Mouse (Mus musculus): ENCODE results near the gene Ganab. TPM values are rescaled to one million over a fixed set of nuclear protein-coding genes. Genes with fewer than 3 reads are reported as not detected.

Ganab gene
- 126 and 172 TPM in 2 replicates for polyA plus RNA-seq (2012; rRNA removed)

DNA sequence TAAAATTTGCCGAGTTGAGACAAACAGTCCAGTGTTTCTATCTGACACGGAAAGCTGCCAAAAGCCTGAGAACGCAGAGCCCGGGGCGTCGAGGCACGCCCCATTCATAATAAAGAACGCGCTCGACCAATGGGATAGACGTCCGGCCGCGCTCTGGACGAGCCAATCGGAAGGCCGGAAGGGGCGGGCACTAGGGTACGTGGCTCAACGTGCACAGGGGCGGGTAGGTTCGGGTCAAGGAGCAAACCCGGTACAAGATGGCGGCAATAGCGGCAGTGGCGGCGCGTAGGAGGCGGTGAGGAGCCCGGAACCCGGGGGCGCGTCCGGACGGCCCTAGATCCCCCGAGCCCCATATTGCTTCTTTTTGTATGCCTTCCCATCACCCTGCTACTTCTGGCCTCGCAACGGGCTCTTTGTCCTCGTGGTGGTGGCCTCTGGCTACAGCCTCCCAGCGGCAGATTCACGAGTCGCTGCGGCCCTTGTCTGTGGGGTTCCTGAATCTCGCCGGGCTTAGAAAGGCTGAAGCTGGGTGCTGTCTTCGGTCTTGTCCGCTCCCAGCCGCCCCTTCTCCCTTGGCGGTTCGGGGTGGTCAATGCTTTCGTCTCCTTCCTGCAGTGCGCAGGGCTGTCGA lies at the start of gene Ganab:
Gene Ganab, plus strand, starts transcription at position 207 of the 631 bp plus-strand sequence.

DNA sequence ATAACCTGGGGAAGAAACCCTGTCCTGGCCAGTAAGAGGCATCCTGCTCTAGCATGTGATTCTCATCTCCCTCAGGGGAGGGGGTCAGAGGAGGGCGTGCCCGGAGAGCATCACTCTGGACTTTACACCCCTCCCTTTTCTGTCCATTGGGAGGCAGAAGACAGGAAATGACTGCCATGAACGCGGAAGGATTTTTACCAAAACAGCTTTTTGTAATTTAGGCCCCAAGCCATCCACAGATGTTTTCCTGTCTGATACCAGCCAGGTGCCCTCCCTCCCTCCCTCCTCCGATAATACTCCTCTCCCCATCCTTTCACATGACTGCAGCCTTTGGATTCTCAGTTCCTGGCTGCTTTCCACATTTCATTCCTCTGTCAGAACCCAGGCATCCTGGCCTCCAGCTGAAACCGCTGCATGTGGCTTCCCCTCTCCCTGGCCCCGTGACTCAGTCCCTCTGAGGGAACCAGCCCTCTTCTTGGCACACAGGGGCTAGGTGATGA lies 47.4 kb upstream of the Ganab start, which contains the start of gene Lrrn4cl:
Gene Lrrn4cl, plus strand, starts transcription at position 367 of the 500 bp plus-strand sequence.

DNA sequence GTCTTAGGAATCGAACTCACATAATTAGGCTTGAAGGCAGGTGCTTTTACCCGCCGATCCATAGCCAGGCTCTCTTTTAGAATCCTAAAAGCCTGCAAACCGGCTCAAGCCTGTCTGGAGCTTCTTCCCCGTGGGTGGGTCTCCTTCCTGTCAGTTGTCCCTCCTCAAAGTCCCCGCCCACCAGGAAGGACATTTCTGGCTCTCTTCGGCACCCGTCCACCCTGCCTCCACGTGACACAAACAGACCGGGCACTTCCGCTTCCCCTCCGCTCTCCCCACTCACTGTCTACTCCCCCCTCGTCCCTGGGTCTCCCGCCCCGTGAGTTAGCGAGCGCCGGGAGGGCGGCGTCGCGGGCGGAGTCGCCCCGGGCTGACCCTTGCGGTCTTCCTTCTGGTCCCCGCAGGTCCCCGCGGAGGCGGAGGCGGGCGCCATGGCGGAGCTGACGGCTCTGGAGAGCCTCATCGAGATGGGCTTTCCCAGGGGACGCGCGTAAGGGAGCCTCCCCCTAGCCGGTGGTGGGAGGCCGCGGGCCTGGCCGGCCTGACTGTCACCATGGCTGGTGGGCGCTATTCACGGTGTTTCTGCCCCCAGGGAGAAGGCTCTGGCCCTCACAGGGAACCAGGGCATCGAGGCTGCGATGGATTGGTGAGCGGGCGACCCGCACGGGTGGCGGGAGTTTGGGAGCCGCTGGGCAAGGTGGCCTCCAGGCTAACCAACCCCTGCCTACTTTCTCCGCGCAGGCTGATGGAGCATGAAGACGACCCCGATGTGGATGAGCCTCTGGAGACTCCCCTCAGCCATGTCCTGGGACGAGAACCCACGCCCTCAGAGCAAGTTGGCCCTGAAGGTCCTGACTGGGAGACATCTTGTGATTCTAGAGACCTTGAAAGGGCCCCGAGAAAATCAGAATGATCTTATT lies 26.3 kb upstream of the Ganab start, which contains the start of gene Ubxn1:
Gene Ubxn1, plus strand, starts transcription at position 230 of the 920 bp plus-strand sequence.

DNA sequence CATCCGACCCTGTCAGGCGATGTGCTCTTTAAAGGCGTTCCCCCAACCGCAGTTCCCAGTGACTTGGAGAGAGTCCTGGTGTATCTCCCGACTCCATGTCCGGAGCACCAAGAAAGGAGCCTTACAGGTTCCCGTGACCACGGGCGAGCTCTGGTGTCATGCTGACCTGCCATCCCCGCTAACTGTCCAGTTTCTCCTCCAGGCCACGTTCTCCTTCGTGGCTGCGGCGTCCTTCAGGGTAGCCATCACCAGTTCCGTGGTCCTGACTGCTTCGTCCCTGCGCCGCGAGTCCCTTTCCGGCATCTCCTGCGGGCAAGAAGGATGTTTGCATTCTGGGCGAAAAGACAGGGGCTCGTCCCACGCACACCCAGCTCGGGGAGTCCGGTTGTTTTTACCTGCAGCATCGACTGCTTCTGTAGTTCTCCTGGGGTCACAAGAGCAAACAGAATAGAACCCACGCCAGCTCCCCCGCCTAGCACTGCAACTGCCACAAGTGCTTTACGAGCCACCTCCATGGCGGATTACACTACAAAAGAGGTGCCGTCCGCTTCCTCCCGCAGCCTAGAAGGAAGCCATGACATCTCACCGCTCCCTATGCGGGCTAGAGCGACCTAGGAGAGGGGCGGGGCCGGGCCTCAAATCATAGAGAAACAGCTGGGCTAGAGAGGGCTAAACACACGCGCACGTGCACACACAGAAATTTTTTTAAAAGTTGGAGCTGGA lies 17.4 kb upstream of the Ganab start, which contains the start of gene Uqcc3:
Gene Uqcc3, minus strand, starts transcription at position 613 of the 723 bp plus-strand sequence.

DNA sequence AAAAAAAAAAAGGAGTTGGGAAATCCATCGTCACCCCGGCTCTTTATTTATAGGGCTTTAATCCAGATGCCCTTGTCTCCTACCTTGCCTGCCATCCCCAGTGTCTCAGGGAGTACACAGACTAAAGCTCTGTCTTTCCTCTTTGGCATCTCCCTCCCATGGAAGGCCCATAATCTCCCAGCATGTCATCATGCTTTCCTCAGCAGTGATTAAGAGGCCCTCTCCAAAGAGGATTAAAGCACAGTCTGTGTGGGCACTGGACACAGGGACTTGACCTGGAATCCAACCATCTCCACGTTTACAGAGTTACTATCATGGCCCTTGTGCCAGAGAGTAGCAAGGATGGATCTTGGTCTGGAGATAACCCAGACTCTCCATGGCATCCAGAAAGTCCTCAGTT lies 14.3 kb upstream of the Ganab start, which contains the start of the genes Lbhd1 and Gm49403:
Gene Lbhd1, plus strand, starts transcription at position 117 of the 400 bp plus-strand sequence.
Gene Gm49403, plus strand, starts transcription at position 315 of the 400 bp plus-strand sequence.

DNA sequence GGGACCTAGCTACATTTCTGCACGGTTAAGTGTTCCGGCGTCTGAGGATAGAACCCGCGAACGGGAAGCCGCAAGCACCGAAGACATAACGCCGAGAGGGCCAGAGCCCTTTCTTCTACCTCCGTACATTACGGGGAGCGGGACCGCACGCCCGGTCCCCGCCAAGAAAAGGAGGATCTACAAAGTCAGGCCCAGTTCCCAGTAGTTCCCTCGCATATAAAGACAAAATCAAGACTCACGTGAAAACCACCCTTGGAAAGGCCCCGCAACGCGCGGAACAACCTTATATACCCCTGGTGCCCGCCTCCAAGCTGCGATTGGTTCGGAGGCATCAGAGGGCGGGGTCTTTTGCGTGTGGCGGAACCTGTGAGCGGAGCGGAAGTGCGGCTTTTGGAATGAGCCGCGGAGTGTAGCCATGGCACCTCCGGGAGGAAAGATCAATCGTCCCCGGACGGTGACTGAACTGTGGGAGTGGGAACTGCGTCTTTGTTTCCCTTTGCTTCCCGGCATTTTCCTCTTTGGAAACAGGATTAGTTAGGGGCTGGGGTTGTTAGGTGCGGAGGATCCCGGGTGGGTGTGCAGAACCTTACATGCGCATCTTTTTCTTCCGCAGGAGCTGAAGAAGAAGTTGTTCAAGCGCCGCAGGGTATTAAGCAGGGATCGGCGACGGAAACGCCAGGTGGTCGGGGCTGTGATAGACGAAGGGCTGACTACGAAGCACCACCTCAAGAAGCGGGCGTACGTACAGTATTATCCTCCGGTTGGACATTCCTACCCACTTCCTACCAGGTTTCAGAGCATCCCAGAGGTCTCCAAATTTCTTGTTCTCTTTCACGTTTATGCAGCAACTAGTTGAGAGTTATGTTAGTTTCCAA lies 9.1 kb upstream of the Ganab start, which contains the start of the genes 1810009A15Rik and Gm49416:
Gene 1810009A15Rik, plus strand, starts transcription at position 343 of the 875 bp plus-strand sequence.
Gene Gm49416, plus strand, starts transcription at position 416 of the 875 bp plus-strand sequence.

DNA sequence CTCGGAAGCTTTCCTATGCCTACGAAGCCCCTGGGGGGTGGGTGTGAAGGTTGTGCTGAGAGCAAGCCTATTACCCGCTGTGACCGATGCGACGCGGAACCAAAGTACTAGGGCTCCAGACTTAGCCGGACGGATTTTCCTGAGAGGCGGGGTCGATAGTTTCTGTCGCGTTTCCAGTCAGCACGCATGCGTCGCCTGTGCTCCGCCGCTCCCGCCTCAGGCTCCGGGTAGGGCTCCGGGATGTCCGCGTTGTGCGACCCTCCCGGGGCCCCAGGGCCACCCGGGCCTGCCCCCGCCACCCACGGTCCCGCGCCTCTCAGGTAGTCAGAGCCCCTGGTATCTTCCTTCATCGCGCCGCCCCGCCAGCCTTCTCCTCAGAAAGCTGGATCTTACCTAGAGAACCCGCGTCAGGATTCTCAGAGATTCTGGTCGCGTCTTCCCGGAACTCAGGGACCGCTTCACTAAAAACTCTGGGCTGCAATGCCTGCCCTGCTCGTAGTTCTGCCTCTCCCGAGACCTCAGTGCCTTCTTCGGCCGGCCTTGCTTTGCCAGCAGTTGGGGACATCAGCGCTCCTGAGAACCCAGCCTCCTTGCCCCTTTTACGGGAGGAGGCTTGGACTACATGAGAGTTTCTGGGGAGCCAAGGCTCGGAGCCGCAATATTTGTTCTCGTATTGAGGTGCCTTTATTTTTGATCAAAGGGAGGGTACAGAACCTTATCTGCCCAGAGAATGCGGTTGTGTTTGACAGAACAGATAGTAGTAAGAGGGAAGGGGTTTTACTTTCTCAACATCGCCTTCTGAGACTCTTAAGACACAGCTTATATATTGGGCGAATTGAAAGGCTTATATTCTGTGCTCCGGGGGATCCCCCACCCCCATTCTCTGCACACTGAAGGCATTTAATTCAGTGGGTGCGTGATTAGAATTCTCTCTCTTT lies 4.8 kb upstream of the Ganab start, which contains the start of gene Ints5:
Gene Ints5, plus strand, starts transcription at position 177 of the 938 bp plus-strand sequence.

DNA sequence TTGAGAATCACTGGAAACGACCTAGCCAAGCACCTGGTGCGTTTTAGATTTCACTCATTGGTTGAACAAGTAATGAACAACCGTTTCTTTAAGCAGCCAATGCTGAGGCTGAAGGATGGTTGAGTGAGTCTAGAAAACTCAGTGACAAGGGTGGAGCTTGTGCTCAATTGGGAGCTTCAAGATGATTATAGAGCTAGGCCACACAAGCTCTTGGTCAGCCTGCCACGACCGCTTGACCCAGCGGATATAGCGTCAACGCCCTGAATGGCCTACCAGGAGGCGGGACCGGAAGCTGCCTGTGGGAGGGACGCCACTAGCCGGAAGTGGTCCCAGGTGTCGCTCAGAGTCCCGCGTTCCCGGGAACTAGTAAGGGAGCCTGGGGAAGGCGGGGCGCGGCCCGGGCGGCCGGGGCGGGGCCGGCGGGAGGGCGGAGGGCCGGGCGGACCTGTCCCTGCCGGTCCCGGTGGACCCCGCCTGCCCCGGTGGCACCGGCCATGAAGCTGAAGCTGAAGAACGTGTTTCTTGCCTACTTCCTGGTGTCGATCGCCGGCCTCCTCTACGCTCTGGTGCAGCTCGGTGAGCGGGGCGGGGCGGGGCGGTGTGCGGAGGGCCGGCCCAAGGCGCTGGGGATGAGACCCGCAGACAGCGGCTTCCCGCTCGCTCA lies 22.3 kb downstream of the Ganab start, which contains the start of gene B3gat3:
Gene B3gat3, plus strand, starts transcription at position 302 of the 664 bp plus-strand sequence.

DNA sequence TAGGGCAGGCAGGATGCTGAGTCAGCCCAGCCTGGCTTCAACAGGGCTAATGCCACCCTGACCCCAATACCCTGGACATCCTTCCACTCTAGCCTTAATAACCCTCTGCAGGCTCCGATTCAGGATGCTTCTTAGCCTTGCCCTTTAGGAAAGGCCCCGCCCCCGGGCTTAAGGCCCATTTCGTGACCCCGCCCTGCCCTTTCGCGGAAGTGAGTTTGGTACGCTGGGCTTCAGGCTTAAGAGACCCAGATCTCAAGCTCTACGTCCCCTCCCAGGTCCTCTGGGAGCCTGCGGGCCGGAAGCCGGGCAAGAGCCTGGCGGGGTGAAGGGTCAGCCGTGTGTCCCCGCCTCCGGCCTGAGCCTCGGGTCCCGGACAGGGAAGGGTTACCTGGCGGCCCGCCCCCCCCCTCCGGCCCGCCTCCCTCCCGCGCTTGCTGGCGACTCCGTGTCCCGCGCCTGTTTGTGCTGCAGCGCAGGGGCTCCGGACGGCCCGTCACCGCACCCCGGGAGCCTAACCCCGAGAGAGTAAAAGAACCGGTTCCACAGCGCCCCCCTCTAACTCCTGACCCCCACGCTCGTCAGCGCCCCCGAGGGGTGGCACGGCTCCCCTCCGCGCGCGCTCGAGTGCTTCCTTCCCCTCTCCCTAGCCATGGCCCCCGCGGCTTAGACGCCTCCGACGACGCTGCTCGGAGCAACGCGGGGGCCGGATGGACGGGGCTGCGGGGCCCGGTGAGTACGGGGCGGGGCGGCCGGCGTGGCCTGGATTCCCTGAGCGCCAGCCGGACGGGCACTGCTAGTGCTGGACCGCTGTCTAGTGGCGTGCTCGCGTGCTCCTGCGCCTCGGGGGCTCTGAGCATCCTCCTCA lies 31.6 kb downstream of the Ganab start, which contains the start of the genes Rom1 and Eml3:
Gene Rom1, minus strand, starts transcription at position 133 of the 865 bp plus-strand sequence.
Gene Eml3, plus strand, starts transcription at position 329 of the 865 bp plus-strand sequence.

DNA sequence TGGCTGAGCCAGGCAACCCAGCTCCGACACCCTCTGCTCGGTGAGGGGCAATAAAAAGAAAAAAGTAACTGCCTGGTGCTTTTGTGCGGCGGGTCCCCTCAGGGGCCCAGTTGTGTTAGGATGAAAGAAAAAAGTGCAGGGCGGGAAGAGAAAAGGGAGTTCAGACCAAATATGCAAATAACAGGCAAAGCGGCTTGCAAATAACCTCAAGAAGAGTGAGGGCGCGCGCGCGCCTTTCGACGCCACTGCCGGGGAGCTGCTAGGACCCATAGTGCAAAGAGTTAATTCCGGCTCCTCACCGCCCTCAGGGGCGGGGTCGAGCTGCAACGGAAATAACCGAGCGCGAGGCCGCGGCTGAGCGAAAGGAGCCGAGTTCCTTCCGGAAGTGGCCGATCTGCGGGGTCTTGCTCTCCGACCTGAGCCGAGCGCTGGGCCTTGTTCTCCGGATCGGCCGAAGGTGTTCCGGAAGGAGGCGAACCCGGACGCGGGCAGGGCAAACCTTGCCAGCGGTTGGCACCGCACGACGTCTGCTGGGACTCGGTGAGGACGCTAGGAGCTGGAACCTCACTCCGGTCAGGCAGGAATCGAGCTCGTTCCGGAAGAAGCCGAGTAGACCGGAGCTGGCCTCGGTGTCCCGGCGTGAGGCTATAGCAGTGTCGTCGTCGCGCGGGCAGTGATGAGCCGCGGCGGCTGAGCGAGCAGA lies 43.8 kb downstream of the Ganab start, which contains the start of gene Mta2:
Gene Mta2, plus strand, starts transcription at position 361 of the 703 bp plus-strand sequence.

DNA sequence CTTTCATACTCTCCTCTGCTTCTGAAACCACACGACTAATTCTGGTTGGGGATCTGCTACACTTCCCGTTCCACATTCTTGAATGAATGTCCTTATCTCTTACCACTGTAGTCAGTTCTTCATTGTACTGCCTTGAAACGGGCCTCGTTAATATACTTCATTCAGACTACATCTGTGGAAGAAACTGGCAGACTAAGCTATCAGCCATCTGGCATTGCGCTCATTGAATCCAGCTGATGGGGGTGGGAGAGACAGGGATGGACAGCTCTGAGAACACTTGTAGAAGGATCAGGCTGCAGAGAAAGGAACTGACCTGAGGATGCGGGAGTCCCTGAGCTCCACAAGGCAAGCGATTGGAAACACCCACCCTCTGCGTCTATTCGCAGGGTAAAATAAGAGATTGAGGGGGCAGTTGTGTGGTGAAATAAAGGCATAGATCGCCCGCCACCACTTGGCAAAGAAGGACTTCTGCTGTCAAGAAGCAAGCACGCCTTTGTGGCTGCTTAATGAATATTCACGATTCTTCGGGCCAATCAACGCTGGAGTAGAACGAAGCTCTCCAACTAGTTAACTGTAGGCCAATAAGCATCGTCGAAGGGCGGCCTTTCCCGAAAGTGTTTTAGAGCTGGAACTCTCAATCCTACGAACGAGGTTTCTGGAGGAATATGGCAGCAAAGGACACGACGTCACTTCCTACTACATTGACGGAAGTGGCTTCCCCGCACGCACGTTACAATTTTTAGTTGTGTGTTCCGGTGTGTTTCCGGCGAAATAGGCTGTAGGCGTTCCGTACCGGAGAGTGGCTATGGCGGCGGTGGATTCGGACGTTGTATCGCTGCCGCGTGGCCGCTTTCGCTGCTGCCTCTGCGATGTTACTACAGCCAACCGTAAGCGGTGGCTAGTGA lies 55.5 kb downstream of the Ganab start, which contains the start of gene Tut1:
Gene Tut1, plus strand, starts transcription at position 713 of the 905 bp plus-strand sequence.

Other genes with a start within 250 kb of the Ganab start
- gene Chrm1, start 234.3 kb upstream of the Ganab start, polyA plus RNA-seq (2012; rRNA removed), result 0.18 and 0.32 TPM in 2 replicates
- gene Slc3a2, start 174.7 kb upstream of the Ganab start, polyA plus RNA-seq (2012; rRNA removed), result 95.3 and 154 TPM in 2 replicates
- gene Wdr74, start 162.2 kb upstream of the Ganab start, polyA plus RNA-seq (2012; rRNA removed), result 61.7 and 67.5 TPM in 2 replicates
- 3.5 and 4.2 TPM in 2 replicates for gene 1700092M07Rik, start 157.4 kb upstream of the Ganab start, polyA plus RNA-seq (2012; rRNA removed)
- 68.9 and 120 TPM in 2 replicates for gene Stx5a, start 156.7 kb upstream of the Ganab start, polyA plus RNA-seq (2012; rRNA removed)
- 229 and 239 TPM in 2 replicates for gene Nxf1, start 141.0 kb upstream of the Ganab start, polyA plus RNA-seq (2012; rRNA removed)
- 154 and 167 TPM in 2 replicates for gene Tmem223, start 127.1 kb upstream of the Ganab start, polyA plus RNA-seq (2012; rRNA removed)
- gene Tmem179b, start 123.6 kb upstream of the Ganab start, polyA plus RNA-seq (2012; rRNA removed), result 20.2 and 35.2 TPM in 2 replicates
- gene Taf6l, start 111.7 kb upstream of the Ganab start, polyA plus RNA-seq (2012; rRNA removed), result 26.9 and 28.7 TPM in 2 replicates
- gene Polr2g, start 99.5 kb upstream of the Ganab start, polyA plus RNA-seq (2012; rRNA removed), result 133 and 156 TPM in 2 replicates
- gene Zbtb3, start 95.5 kb upstream of the Ganab start, polyA plus RNA-seq (2012; rRNA removed), result 2.9 and 4.6 TPM in 2 replicates
- gene Ttc9c, start 78.7 kb upstream of the Ganab start, polyA plus RNA-seq (2012; rRNA removed), result 54.1 and 73.8 TPM in 2 replicates
- gene Hnrnpul2, start 78.1 kb upstream of the Ganab start, polyA plus RNA-seq (2012; rRNA removed), result 83.3 and 183 TPM in 2 replicates
- 2.4 TPM in 1 of 2 replicates, not detected in the other for gene AC129217.1, start 68.3 kb upstream of the Ganab start, polyA plus RNA-seq (2012; rRNA removed)
- gene Bscl2, start 60.6 kb upstream of the Ganab start, polyA plus RNA-seq (2012; rRNA removed), result 49.4 and 62.6 TPM in 2 replicates
- 52.5 and 74.8 TPM in 2 replicates for gene Gng3, start 58.9 kb upstream of the Ganab start, polyA plus RNA-seq (2012; rRNA removed)
- 0.79 and 0.83 TPM in 2 replicates for gene Lrrn4cl, start 47.3 kb upstream of the Ganab start, polyA plus RNA-seq (2012; rRNA removed)
- gene Ubxn1, start 26.6 kb upstream of the Ganab start, polyA plus RNA-seq (2012; rRNA removed), result 165 and 393 TPM in 2 replicates
- 54.0 and 71.8 TPM in 2 replicates for gene Uqcc3, start 17.1 kb upstream of the Ganab start, polyA plus RNA-seq (2012; rRNA removed)
- gene Lbhd1, start 14.3 kb upstream of the Ganab start, polyA plus RNA-seq (2012; rRNA removed), result 7.5 and 10.5 TPM in 2 replicates
- gene Gm49403, start 14.1 kb upstream of the Ganab start, polyA plus RNA-seq (2012; rRNA removed), result not detected in 2 replicates
- 123 and 143 TPM in 2 replicates for gene 1810009A15Rik, start 9.2 kb upstream of the Ganab start, polyA plus RNA-seq (2012; rRNA removed)
- gene Gm49416, start 9.1 kb upstream of the Ganab start, polyA plus RNA-seq (2012; rRNA removed), result 11.4 TPM in 1 of 2 replicates, not detected in the other
- 25.3 and 31.6 TPM in 2 replicates for gene Ints5, start 5.1 kb upstream of the Ganab start, polyA plus RNA-seq (2012; rRNA removed)
- 84.3 and 108 TPM in 2 replicates for gene B3gat3, start 22.3 kb downstream of the Ganab start, polyA plus RNA-seq (2012; rRNA removed)
- 2.5 and 3.1 TPM in 2 replicates for gene Rom1, start 31.3 kb downstream of the Ganab start, polyA plus RNA-seq (2012; rRNA removed)
- 25.8 and 32.3 TPM in 2 replicates for gene Eml3, start 31.5 kb downstream of the Ganab start, polyA plus RNA-seq (2012; rRNA removed)
- 75.1 and 76.6 TPM in 2 replicates for gene Mta2, start 43.8 kb downstream of the Ganab start, polyA plus RNA-seq (2012; rRNA removed)
- 28.1 and 28.7 TPM in 2 replicates for gene Tut1, start 55.8 kb downstream of the Ganab start, polyA plus RNA-seq (2012; rRNA removed)
- 547 and 626 TPM in 2 replicates for gene Eef1g, start 69.0 kb downstream of the Ganab start, polyA plus RNA-seq (2012; rRNA removed)
- gene Ahnak, start 91.2 kb downstream of the Ganab start, polyA plus RNA-seq (2012; rRNA removed), result 10.3 and 10.8 TPM in 2 replicates
- gene Scgb1a1, start 189.9 kb downstream of the Ganab start, polyA plus RNA-seq (2012; rRNA removed), result not detected in 2 replicates
- gene Asrgl1, start 237.6 kb downstream of the Ganab start, polyA plus RNA-seq (2012; rRNA removed), result 10.6 and 25.6 TPM in 2 replicates